Mouse (Mus musculus) MEL (cell line): ENCODE data around the gene Nf2. TPM values are rescaled to one million over a fixed set of nuclear protein-coding genes. Genes with fewer than 3 reads are reported as not detected.

ENCODE experiments used
- DNase-seq: peaks from one replicate; pipeline ENCODE4 v3.0.0; 2011; ENCODE audit warnings: low read depth, low spot score
- H3K27ac ChIP-seq: 2 replicates; pipeline ENCODE4 v1.5.1; 2012; ENCODE audit warnings: low read depth, mild to moderate bottlenecking, control low read depth, low read length, moderate library complexity; ENCODE audit not compliant: control insufficient read depth
- H3K27me3 ChIP-seq, 2 experiments: fragments of 150-350 bp in 1 of 2; sonication (generic) in 1 of 2; 2 replicates each; pipeline ENCODE4 v1.6.1; 2012; ENCODE audit warnings: low read length in 2 of 2, mild to moderate bottlenecking in 2 of 2, improper control_type of control experiment in 1 of 2, moderate library complexity in 1 of 2; ENCODE audit not compliant: insufficient read depth in 2 of 2, control insufficient read depth in 1 of 2
- H3K36me3 ChIP-seq, 2 experiments: 2 replicates each; pipeline ENCODE4 v1.6.1; 2012 to 2014; ENCODE audit warnings: low read length in 2 of 2, improper control_type of control experiment in 1 of 2, inconsistent platforms in 1 of 2, mild to moderate bottlenecking in 1 of 2; ENCODE audit not compliant: insufficient read depth in 2 of 2, control insufficient read depth in 1 of 2
- H3K4me1 ChIP-seq, 2 experiments: fragments of 150-350 bp in 1 of 2; sonication (generic) in 1 of 2; 2 replicates each; pipeline ENCODE4 v1.6.1; 2012; ENCODE audit warnings: low read length in 2 of 2, improper control_type of control experiment in 1 of 2, mild to moderate bottlenecking in 1 of 2; ENCODE audit not compliant: insufficient read depth in 2 of 2, control insufficient read depth in 1 of 2
- H3K4me3 ChIP-seq, 2 experiments: fragments of 150-350 bp in 1 of 2; sonication (generic) in 1 of 2; 2 replicates each; pipeline ENCODE4 v1.5.1; 2012; ENCODE audit warnings: low read depth in 2 of 2, low read length in 2 of 2, mild to moderate bottlenecking in 2 of 2, moderate library complexity in 2 of 2, control low read depth in 1 of 2, improper control_type of control experiment in 1 of 2; ENCODE audit not compliant: control insufficient read depth in 1 of 2, insufficient read depth in 1 of 2
- H3K79me2 ChIP-seq: 2 replicates; pipeline ENCODE4 v1.6.1; 2012; ENCODE audit warnings: mild to moderate bottlenecking, low read length, moderate library complexity; ENCODE audit not compliant: control insufficient read depth, poor library complexity, insufficient read depth
- H3K9ac ChIP-seq: 2 replicates; pipeline ENCODE4 v1.6.1; 2012; ENCODE audit warnings: low read depth, mild to moderate bottlenecking, control low read depth, low read length, moderate library complexity; ENCODE audit not compliant: control insufficient read depth, poor library complexity, severe bottlenecking
- H3K9me3 ChIP-seq: fragments of 150-350 bp; sonication (generic); replicated peaks from 2 replicates; pipeline ENCODE4 v1.6.1; 2012; ENCODE audit warnings: mild to moderate bottlenecking, low read length, improper control_type of control experiment, moderate library complexity; ENCODE audit not compliant: insufficient read depth
- BHLHE40 ChIP-seq: IDR thresholded peaks from 2 replicates; pipeline ENCODE4 v1.6.1; 2012; ENCODE audit warnings: low read depth, mild to moderate bottlenecking, inconsistent platforms, low read length, improper control_type of control experiment, borderline replicate concordance
- CHD1 ChIP-seq: IDR thresholded peaks from 2 replicates; pipeline ENCODE4 v1.6.1; 2012; ENCODE audit warnings: low read depth, mild to moderate bottlenecking, inconsistent platforms, low read length, improper control_type of control experiment
- ELF1 ChIP-seq: IDR thresholded peaks from 2 replicates; pipeline ENCODE4 v1.6.1; 2014; ENCODE audit warnings: low read depth, mild to moderate bottlenecking, inconsistent platforms, low read length, improper control_type of control experiment, moderate library complexity
- EP300 ChIP-seq, 2 experiments: IDR thresholded peaks; 2 replicates each; pipeline ENCODE4 v1.6.1; 2011; ENCODE audit warnings: improper control_type of control experiment in 2 of 2, low read length in 2 of 2, low read depth in 1 of 2, mild to moderate bottlenecking in 1 of 2
- GATA1 ChIP-seq: IDR thresholded peaks from 2 replicates; pipeline ENCODE4 v1.6.1; 2011; ENCODE audit warnings: low read depth, low read length, improper control_type of control experiment
- HCFC1 ChIP-seq: IDR thresholded peaks from 2 replicates; pipeline ENCODE4 v1.6.1; 2012; ENCODE audit warnings: low read depth, mild to moderate bottlenecking, inconsistent platforms, low read length, improper control_type of control experiment, moderate library complexity
- MAFK ChIP-seq: IDR thresholded peaks from 2 replicates; pipeline ENCODE4 v1.6.1; 2011; ENCODE audit warnings: low read depth, mild to moderate bottlenecking, low read length, improper control_type of control experiment, borderline replicate concordance
- MAX ChIP-seq: IDR thresholded peaks from 2 replicates; pipeline ENCODE4 v1.6.1; 2011; ENCODE audit warnings: low read length, improper control_type of control experiment
- MAZ ChIP-seq: IDR thresholded peaks from 2 replicates; pipeline ENCODE4 v1.6.1; 2012; ENCODE audit warnings: low read depth, mild to moderate bottlenecking, inconsistent platforms, low read length, improper control_type of control experiment
- NELFE ChIP-seq: IDR thresholded peaks from 2 replicates; pipeline ENCODE4 v1.6.1; 2011; ENCODE audit warnings: low read depth, low read length, improper control_type of control experiment
- NRF1 ChIP-seq: IDR thresholded peaks from 2 replicates; pipeline ENCODE4 v1.6.1; 2014; ENCODE audit warnings: low read depth, mild to moderate bottlenecking, inconsistent platforms, low read length, improper control_type of control experiment, moderate library complexity; ENCODE audit not compliant: poor library complexity, insufficient read depth, severe bottlenecking
- POLR2AphosphoS2 ChIP-seq: IDR thresholded peaks from 2 replicates; pipeline ENCODE4 v1.6.1; 2011; ENCODE audit warnings: low read length, improper control_type of control experiment
- POLR2AphosphoS5 ChIP-seq: IDR thresholded peaks from 2 replicates; pipeline ENCODE4 v1.6.1; 2012; ENCODE audit warnings: low read depth, borderline replicate concordance, mild to moderate bottlenecking, inconsistent platforms, low read length, moderate library complexity, mixed read lengths
- RCOR1 ChIP-seq: IDR thresholded peaks from 2 replicates; pipeline ENCODE4 v1.6.1; 2012; ENCODE audit warnings: low read depth, mild to moderate bottlenecking, inconsistent platforms, low read length, improper control_type of control experiment
- SIN3A ChIP-seq: IDR thresholded peaks from 2 replicates; pipeline ENCODE4 v1.6.1; 2012; ENCODE audit warnings: low read length, improper control_type of control experiment, inconsistent platforms
- SMC3 ChIP-seq: IDR thresholded peaks from 2 replicates; pipeline ENCODE4 v1.6.1; 2011; ENCODE audit warnings: low read depth, low read length, improper control_type of control experiment
- TBP ChIP-seq: IDR thresholded peaks from 2 replicates; pipeline ENCODE4 v1.8.0; 2011; ENCODE audit warnings: low read depth, low read length, improper control_type of control experiment
- TCF12 ChIP-seq: IDR thresholded peaks from 2 replicates; pipeline ENCODE4 v1.6.1; 2014; ENCODE audit warnings: low read depth, mild to moderate bottlenecking, inconsistent platforms, low read length, improper control_type of control experiment, moderate library complexity
- UBTF ChIP-seq: IDR thresholded peaks from 2 replicates; pipeline ENCODE4 v1.6.1; 2012; ENCODE audit warnings: low read depth, mild to moderate bottlenecking, inconsistent platforms, low read length, improper control_type of control experiment, moderate library complexity, borderline replicate concordance; ENCODE audit not compliant: insufficient read depth
- ZKSCAN1 ChIP-seq: IDR thresholded peaks from 2 replicates; pipeline ENCODE4 v1.6.1; 2012; ENCODE audit warnings: low read depth, mild to moderate bottlenecking, inconsistent platforms, low read length, improper control_type of control experiment, moderate library complexity
- ZMIZ1 ChIP-seq: IDR thresholded peaks from 2 replicates; pipeline ENCODE4 v1.6.1; 2012; ENCODE audit warnings: low read depth, mild to moderate bottlenecking, inconsistent platforms, low read length, improper control_type of control experiment, moderate library complexity
- polyA plus RNA-seq, 2 experiments: library from polyadenylated mRNA; stranded (reverse) in 1 of 2; unstranded in 1 of 2; fragments of >175 nt in 1 of 2; fragments of >200 nt in 1 of 2; gene quantifications; 2 replicates each; pipeline versions ENCODE4 v1.2.1 to v1.2.4; 2012; ENCODE audit warnings: low replicate concordance in 2 of 2, low read depth in 1 of 2; ENCODE audit not compliant: insufficient read length in 2 of 2, insufficient read depth in 1 of 2, missing spikeins in 1 of 2
- total RNA-seq: library from RNA; depleted of rRNA; stranded (reverse); fragments of 300-350 nt; gene quantifications from 2 replicates; pipeline ENCODE4 v1.2.3, GENCODE M21; 2012

Gene Nf2
- total and polyA plus RNA-seq, 3 experiments: 73.6 to 246 (median 95.6) TPM

GRCm38 (mm10) chr11:4768399-4768798 is 80.9 kb downstream of the Nf2 start:
- Histone ChIP-seq H3K4me1 (no peaks in the 10 kb centered on the region), H3K79me2 (no peaks in the 10 kb centered on the region), H3K9me3 (no peaks in the 10 kb centered on the region), H3K4me3 (no peak overlapping the region), H3K9ac (no peak overlapping the region), H3K36me3 (peaks cover 0 to 2% of the 10 kb centered on the region in 2 experiments; a peak in 2 of 4 replicates), H3K27ac (no peak overlapping the region), H3K27me3 (no peaks in the 10 kb centered on the region)
- TF ChIP-seq NELFE (no peak), MAX (no peak), EP300 (IDR thresholded peaks at IDR 0.05; ENCODE audit: low read depth in 1 of 2, low read length in 2 of 2) (no peak), ZKSCAN1 (no peak)
- no peak for DNase-seq

GRCm38 (mm10) chr11:4764476-4764875 is 84.9 kb downstream of the Nf2 start:
- Histone ChIP-seq H3K9me3 (no peaks in the 10 kb centered on the region), H3K9ac (no peak overlapping the region)
- TF ChIP-seq POLR2AphosphoS2 (no peak), TBP (no peak), SIN3A (no peak), NRF1 (no peak), RCOR1 (no peak), POLR2AphosphoS5 (no peak), CHD1 (no peak), MAFK (no peak), HCFC1 (no peak), TCF12 (no peak), MAX (no peak), ZMIZ1 (no peak), ELF1 (no peak), GATA1 (no peak), UBTF (no peak), BHLHE40 (no peak), MAZ (no peak), ZKSCAN1 (no peak), SMC3 (no peak)
- TF ChIP-seq, all 39 proteins: peak for 0
- Histone ChIP-seq H3K4me1 (no peaks in the 10 kb centered on the region), H3K4me3 (no peak overlapping the region), H3K79me2 (no peaks in the 10 kb centered on the region), H3K27me3 (no peaks in the 10 kb centered on the region), H3K27ac (no peak overlapping the region), H3K36me3 (no peaks in the 10 kb centered on the region)
- no peak for DNase-seq
